Mouse (Mus musculus): ENCODE measurements at regions not wholly inside any gene's neighbourhood (a gene's known extent, or its start where the extent isn't known, plus 50 kb on each side); places are given as distances from the start of the nearest gene placed in this dataset.

GRCm38 (mm10) chr2:108796816-108797581 lies 483.5 kb upstream of the Kif18a start:
- TF ChIP-seq CTCF (IDR thresholded peaks at IDR 0.05; ENCODE audit: low read depth) (no peak), EP300 (optimal IDR thresholded peaks at IDR 0.05) (no peak)

All from stomach, postnatal 0 days (tissue).